Mouse (Mus musculus) erythroblast, embryonic 14.5 days (primary cell): ENCODE measurements around the gene Pcdh9.

Source experiments
- GATA1 ChIP-seq: IDR thresholded peaks from 2 replicates; pipeline ENCODE4 v1.6.1; 2012; ENCODE audit warnings: low read length, inconsistent platforms, mixed read lengths
- TAL1 ChIP-seq: IDR thresholded peaks from 3 replicates; pipeline ENCODE4 v1.6.1; 2012; ENCODE audit warnings: low read length, inconsistent platforms, mixed read lengths

DNA sequence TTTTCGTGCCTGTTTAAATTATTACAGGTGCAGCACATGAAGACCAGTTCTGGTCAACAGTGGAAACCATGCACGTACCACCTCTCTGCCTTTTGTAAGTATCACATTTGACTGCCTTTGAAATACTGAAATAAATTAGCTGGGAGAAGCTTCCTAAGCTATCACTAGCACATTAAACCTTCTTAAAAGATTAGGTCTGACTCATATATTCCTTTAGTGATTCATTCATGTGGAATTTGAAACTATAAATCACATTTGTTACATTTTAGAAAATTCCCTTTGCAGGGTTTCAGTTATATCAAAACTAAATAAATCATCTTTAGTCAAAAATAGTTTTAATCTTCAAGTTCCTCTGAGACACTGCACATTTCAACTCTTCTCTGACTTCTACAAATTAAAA lies 722.1 kb downstream of the Pcdh9 start:
- no peak for TF ChIP-seq TAL1
- TF ChIP-seq GATA1, result no peak
